Mouse (Mus musculus): ENCODE data around the gene Rnaseh2b.

The Rnaseh2b gene

DNA sequence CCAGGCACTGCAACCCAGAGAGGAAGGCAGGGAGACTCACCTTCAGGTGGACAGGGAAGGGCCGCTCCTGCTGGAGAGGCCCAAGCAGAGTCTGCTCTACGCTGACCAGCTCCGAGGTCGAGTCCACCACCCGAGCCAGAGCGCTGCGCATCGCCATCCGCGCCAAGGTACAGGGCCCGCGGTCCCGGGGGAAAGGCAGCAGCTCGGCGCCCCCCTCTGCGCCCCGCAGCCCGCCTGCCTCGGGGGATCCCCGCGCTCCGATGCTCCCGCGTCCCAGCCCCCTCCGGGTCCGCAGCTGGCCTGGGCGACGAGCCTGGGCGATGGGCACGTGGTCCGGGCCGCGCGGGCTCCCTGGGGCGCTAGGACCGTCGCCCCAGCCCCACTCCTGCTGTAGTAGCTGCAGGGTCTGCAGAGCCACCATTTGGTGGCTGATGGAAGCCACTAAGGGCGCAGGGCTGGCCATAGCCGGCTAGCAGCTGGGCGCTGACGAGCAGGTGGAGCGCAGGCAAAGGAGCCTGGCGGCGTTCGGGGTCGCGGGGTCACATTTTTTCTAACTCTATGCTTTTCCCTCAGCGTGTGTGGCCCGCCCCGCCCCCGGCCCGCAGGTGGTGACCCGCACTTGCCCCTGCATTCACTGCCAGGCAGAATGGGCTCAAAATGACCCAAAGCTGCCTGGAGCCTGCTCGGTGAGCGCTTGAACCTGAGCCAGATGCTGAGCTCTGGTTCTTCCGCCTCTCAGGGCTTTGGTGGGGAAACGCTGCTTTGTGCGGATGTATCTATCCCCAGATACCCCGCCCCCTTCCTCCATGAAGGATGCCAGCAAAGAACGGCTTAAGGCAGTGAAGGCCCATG is at the start of gene Rnaseh2b, which contains the start of gene Dleu7:
TSS of gene Rnaseh2b (plus strand) at position 102 of the 852 bp plus-strand sequence.
TSS of gene Dleu7 (minus strand) at position 560 of the 852 bp plus-strand sequence.
- DNase-seq, result peak; percentile 6

- no peak for DNase-seq
Observed at GRCm38 (mm10) chr14:62243530-62243929, 48.9 kb upstream of the Rnaseh2b start.

GRCm38 (mm10) chr14:62245557-62245956 is 46.8 kb upstream of the Rnaseh2b start:
- DNase-seq, result no peak

- no peak for DNase-seq
Observed at GRCm38 (mm10) chr14:62248345-62248744, 44.0 kb upstream of the Rnaseh2b start.

DNA sequence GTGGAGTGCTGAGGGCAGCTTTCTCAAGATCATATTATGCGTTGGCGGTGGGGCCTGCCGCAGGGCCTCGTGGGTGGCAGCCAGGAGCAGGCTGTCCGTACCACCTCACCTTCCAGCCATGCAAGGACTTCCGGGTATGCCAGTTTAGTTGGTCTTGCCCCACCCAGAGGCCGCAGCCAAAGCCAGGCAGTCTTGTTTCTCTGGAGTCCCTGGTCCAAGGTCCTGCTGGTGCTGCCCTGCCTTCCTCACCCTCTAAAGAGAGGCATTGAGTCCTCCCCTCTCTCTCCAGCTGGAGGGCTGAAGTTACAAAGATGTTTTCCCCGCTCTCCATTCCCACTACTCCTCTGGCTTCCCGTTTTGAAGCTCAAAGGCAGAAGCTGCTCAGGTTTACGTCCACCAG is 43.6 kb upstream of the Rnaseh2b start:
- no peak for DNase-seq

DNA sequence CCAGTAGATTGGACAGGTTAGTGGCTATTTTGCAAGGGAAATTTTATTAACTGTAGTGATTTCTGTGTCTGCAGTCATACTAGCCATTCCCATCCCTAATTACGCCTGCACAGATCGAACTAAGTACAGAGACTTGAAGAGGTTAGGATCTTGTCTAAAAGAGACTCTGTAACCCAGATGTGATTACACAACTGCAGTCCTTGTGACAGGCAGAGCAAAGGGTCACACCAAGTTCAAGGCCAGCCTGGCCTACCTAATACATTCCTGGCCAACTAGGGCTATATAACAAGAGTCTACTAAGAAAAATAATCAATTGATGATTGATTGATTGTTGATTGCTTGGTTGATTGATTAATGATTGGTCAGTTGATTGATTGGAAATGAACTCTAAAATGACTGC is 43.1 kb upstream of the Rnaseh2b start:
- no peak for DNase-seq

DNA sequence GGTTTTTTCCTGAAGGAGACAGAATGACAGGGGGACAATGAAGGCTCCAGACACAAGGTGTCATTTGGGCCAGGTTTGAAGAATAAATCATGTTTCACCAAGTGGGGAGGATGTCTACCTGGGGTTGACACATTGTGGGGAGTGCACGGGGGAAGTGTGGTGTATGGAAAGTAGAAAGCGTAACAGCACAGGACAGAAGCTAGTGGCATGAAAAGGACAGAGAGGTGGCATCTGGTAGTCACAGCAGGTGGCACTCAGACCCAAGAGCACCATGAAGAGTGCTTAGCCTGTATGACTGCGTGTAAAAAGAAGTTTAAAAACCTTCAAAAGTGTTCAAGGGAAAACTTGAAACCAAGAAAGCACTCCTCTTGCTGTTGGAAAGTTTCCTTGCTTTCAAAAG is 42.3 kb upstream of the Rnaseh2b start:
- no peak for DNase-seq

GRCm38 (mm10) chr14:62251999-62252398 is 40.4 kb upstream of the Rnaseh2b start:
- peak; percentile 43 for DNase-seq

DNA sequence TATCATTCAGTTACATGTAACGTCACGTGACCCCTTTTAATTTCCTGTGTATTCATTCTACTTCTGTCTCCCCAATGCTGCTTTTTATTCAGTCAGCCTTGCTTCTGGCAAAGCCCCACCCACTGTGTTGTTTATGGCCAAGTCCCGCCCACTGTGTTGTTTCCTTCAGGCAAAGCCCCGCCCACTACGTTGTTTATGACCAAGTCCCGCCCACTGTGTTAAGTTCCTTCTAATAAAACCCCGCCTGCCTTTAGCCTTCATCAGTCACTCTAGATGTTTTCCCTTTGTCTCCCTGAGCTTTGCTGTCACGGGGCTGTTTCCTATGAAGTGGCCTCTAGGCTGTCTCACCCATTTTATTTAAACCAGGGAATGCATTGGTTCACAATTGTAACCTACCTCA is 38.0 kb upstream of the Rnaseh2b start:
- DNase-seq, result no peak

- DNase-seq, result no peak
Observed at GRCm38 (mm10) chr14:62256066-62256465, 36.3 kb upstream of the Rnaseh2b start.

- no peak for DNase-seq
Observed at GRCm38 (mm10) chr14:62258125-62258524, 34.3 kb upstream of the Rnaseh2b start.

DNA sequence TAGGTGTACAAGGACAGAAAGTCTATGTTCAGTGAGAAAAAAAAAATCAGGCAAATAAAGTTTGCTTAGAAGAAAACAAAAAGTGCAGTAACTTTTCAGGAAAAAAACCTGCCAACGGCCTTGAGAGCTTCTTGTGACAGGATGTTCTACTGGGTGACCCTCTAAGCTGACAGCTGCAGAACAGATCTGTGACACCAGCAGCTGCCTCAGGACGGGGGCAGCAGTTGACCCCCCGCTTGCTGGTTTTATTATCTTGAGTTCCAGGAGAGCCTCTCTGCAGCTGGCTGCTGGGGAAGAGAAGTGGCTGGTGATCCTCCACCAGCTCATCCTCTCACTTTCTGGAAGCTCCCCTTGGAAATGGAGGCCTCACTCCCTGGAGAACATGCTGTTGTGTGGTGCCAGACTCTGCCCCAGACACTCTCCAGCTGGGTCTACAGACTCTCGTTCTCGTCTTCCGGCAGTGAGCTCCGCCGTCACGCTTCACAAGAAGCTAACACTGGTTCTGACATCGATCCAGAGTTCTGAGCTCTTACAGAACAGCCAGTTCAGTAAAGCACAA is 33.3 kb upstream of the Rnaseh2b start:
- DNase-seq, result no peak

DNA sequence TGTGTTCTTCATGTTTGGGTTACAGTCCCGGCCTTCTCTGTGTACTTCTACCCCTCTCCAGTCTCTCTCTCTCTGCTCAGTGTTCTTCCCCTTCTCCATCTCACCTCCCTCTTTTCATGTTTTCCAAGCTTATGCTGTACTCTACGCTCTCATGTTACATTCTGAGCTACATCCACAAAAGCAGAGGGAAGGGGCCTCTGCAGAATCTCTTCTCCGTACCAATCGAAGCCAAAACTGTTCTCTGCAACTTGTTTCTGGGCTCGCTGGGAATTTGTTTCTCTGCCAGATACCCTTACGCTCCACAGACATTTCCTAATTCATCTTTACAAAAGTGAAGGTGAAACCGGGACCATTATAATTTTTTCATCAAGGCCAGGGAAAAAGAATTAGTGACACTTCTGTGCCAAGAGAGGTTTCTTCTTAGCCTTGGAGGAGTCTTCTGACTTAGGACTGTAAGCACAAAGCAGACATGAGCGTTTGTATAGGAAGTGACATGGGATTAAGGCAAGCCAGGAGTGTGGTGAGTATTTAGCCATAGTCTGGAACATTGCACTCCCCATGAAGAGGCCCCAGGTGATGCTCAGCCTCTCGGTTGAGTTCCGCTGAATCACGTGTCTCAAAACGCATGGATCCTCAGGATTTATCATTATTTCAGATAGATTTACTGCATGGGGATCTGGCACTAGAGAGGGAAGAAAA is 21.5 kb upstream of the Rnaseh2b start:
- no peak for DNase-seq

DNA sequence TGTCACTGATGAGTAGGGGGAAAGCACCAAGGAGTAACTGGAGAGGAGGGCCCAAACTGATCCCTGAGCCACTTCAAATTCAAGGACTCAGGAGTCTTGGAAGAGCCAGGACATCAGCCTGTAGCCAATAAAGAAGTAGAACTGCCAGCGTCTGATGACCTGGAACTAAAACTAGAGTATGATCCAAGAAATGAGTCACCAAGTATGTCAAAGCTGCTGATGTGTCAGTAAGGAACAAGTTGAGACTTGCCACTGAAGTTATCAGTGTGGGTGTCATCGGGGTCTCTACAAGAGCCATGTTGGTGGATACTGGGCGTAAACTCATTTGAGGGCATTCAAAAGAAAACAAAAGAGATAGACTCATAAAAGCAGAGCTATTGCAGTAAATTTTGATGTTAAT is 18.8 kb upstream of the Rnaseh2b start:
- no peak for DNase-seq

DNA sequence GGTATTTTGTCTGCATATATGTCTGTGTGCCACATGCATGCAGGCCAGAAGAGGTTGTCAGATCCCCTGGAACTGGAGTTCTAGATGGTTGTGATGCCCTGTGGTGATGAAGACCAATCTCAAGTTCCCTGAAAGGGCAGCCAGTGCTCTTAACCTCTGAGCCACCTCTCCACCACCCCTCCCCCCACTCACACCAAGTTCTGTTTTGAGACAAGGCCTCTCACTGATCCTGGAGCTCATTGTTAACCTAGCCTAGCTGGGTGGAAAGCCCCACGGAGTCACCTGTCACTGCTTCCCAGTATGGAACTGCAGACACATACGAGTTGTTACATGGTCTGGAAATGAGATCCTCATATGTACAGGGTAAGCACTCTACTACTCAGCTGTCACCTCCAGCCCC is 9.4 kb upstream of the Rnaseh2b start:
- no peak for DNase-seq

DNA sequence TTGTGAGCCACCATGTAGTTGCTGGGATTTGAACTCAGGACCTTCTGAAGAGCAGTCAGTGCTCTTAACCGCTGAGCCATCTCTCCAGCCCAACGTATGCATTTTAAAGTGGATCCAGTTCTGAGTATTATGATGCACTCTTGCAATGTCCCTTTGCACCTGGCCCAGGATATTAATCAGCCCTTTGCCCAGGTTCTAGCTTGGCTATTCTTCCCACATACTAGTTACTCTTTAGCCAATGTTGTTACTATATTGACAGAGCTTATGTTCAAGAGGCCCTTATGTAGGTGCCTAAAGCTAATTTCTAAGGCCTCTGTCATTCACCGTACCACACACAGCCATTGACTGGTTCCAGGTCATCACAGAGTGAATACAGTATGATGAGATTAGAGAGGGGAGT is 3.7 kb upstream of the Rnaseh2b start:
- DNase-seq, result no peak

GRCm38 (mm10) chr14:62291406-62291987 is 892 bp upstream of the Rnaseh2b start:
- DNase-seq, result no peak

DNA sequence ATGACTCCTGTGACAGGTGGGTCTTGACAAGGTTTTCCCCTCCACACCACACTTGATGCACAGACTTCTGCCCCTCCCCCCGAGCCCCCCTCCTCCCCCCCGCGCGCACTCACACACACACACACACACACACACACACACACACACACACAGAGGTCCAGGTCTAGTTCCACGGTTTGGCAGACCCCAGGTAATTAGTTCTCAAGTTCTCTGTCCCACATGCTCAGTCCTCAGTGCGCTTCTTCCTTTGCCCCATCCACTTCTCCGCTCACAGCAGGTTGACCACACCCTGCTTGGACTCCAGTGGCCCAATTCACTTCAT is 262 bp upstream of the Rnaseh2b start:
- DNase-seq, result no peak

DNA sequence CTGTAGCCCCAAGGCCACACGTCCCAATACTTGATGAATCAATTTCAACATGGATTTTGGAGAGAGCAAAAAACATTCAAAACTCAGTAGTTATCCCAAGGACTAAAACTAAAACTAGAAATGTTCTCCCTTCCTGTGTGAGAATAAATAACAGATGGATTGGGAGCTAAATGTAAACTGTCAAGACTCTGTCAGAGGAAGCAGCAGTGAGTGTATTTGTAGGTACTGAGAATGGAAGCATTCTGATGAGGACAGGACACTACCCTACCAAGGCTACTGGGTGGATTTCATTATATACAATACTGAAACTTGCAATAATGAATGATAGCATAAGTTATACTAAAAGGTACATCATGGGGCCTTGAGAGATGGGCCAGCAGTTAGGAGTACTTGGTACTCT is 6.4 kb downstream of the Rnaseh2b start:
- no peak for DNase-seq

DNA sequence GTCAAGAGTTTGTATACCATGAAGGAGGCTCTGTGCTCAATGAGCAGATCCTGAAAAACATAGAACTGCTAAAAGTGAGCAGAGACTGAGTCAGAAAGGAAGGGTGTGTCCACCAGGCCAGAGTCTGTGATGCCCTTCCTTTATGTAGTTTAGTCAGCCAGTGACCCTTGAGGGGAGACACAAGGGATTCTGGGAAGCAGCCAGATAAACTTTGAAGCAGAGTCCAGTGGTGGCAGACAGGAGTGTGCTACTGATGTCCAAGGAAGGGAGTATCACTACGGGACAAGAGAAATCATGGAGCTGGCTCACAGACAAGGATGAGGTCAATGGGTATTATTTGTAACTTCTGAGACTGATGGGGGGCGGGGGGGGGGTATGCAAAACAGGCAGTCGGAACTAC is 7.6 kb downstream of the Rnaseh2b start:
- no peak for DNase-seq

GRCm38 (mm10) chr14:62307555-62307954 is 15.2 kb downstream of the Rnaseh2b start:
- DNase-seq, result no peak

DNA sequence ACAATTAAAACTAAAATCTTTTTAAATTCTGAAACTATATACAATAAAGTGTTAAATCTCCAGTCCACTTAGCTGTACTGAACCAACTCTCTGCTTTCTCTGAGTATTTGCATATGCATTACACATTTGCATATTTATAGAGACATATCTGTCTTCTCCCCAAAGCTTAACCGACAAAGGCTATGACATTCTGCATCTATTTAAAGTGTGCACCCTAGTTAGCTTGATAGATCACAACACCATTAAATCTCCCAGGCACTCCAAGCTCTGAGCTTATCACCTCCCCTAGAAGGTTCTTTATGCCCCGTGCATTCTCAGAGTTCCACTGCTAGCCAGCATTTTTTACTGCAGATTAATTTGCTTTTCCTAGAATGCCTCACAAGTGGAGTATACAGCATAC is 16.6 kb downstream of the Rnaseh2b start:
- no peak for DNase-seq

- no peak for DNase-seq
Observed at GRCm38 (mm10) chr14:62311672-62312071, 19.3 kb downstream of the Rnaseh2b start.
